Mouse (Mus musculus): Measurements from ENCODE around the gene Gm340.

Gene Gm340

DNA sequence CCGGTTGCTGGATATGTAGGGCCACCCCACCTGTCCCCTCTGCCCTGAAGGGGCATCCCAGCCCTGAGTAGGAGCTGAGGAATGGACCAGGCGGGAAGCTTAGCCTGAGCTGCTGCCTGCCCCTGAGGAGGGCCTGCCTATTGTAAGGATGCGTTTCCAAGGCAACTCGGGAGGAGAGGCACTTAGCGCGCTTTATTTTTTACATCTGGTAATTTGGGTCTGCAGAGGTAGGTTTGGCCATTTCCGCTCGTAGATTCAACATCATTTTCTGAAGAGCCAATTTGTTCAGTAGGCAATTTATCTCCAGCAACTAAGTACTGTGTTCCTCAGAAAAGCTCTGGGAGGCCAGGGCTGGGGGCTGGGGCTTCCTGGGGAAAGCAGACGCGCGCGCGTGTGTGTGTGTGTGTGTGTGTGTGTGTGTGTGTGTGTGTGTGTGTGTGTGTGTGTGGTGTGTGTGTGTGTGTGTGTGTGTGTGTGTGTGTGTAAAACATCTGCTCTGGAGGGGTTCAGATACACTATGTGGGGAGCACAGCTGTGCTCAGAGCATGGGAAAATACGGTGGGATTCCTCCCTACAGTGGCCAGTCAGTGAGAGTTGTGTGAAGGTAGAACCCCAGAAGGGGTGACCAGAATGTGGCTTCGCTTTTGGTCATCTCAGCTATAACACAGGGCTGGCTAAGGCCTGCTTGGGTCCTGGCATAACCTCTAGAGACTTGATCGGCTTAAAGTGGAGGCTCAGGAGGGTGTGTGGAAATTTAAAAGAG is 31.3 kb downstream of the Gm340 start:
- DNase-seq (ENCODE audit: low spot score in 2 of 2) = no peak

DNA sequence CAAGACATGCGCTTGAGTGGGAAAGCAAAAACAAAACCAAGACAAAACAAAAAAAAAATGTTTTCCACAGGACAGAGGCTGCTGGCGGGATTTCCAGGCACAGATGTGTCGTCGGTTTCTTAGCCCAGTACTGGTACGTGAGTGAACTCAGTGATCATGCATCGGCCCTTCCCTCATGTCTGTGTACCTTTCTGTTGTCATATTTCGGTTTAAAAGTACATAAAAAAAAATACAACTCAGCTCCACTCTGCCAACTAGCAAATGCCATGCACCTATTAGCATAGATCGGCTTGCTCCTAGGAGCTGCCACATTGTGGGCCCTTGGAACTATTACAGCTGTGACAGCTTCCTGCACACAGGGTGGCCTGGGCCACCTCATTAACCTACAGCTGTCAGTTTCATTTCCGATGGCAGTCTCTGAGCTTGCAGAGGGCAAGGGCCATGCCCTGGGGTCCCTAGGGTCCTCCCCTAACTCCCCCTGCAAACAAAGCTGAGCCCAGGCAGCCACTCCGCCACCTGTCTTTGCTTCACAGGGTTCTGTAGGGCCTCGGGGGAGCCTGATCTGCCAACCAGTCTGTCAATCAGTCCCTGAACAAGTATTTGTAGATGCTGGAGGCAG is 33.5 kb downstream of the Gm340 start:
- peak; percentile 26 to 62 for DNase-seq (ENCODE audit: low spot score in 2 of 2)

DNA sequence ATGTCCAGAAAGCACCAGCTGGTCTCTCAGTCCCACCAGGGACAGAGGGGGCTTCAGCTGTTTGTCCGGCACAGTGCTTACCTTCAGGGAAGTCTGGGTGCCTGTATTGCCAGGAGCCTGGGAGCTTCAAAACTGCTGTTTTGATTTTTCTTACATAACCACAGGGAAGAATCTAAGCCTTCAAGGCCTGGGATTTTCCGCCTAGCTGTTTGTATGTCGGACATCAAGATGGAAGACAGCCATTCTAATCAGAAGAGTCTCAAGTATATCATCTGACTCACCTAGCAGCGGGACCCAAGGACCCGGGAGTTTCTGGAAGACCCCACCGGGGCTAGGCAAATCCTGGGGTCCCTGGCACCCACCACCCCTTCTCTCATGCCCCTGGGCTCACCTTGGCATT is 34.1 kb downstream of the Gm340 start:
- no peak for DNase-seq (ENCODE audit: low spot score in 2 of 2)

DNA sequence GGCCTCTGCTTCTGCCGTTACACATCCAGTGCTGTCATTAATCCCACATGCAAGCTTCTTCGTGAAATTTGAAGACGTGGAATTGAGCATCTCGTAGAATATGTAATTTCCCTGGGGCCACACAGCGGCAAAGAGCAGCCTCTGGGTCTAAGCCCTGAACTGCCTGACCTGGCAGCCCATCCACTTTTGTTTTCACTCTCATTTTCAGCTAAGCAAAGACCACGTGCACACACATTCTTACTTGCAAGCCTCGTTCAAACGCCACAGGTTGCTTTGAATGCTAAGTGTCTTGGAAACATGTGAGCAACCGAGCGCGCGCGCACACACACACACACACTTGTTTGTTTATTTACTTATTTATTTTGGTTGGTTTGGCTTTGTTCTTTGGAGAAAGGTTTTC is 34.9 kb downstream of the Gm340 start:
- DNase-seq (ENCODE audit: low spot score in 2 of 2) = no peak

DNA sequence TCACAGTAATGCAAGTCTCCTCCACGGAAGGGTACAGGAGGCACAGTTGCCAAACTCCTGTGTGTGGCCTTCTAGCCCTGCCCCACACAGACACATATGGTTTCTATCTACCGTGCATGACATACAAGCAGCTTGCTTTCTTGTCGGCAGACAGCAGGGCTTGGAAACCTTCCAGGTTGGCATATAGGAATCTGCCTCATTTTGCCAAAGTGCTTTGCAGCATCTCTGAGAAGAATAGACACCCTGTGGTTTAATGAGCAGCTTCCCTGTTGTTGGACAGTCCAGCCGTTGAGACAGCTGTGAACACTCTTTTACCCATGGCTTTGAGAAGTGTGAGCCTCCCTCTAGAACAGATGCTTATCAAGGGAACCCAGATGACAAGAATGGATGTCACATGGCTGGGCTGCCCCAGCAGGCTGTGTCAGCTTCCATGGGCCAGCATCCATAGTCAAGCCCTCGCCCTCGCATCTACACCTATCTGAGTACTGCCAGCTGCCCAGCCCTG is 36.0 kb downstream of the Gm340 start:
- DNase-seq (ENCODE audit: low spot score in 2 of 2) = no peak

DNA sequence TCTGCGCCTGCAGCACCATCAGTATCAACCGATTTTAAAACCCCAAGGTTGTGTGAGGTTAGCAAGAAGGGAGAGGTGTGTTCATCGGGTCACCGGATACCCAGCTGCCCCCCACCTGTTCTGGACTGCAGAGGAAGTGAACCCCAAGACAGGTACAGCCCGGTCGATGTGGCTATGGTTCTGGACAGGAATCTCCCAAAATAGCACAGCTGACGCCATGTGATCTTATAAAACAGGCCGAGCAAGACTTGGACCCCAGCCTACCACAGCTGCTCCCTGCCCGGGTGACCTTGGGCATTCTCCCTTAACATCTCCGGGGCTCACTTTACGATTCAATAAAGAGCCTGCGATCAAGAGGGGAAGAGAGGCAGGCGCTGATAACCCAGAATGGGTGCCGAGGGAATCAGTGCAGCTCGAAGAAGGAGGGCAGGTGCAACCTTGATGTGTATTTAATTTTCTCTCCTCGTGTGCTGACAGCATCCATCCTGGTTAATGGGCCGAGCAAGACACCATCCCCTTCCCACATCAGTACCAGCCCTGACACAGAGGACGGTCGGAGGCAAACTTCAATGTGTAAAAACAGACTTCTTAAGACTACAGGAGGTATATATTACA is 36.7 kb downstream of the Gm340 start:
- DNase-seq (ENCODE audit: low spot score in 2 of 2) = no peak

DNA sequence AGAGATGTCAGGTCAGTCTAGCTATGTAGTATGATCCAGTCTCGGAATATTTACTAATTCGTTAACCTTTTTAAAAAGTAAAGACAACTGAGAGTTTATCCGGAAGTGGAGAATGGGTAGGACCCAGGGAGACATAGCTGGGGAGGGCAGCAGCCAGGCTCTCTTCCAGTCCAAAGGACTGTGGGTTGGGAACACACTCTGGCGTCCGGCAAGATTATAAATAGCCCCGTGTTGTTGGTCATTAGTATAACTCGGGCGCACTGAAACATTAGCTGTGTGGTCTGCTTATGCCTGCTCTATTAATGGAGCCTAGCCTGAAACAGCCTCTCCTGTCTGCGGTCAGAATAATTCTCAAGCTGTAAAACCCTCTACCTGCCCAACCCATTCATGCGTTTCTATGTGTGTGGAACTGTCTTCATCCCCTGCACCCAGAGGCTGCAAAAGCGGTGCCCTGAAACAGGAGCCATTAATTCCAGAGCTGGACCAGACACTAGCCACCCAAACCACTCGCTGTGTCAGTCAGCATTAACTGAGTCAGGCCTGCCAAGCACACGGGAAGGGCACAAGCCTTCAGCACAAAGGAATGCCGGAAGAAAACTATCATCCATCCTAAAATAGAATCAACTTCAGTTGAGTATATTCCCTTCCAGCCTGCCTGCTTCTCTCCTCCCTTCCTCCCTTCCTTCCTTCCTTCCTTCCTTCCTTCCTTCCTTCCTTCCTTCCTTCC is 38.4 kb downstream of the Gm340 start:
- no peak for DNase-seq (ENCODE audit: low spot score in 2 of 2)

DNA sequence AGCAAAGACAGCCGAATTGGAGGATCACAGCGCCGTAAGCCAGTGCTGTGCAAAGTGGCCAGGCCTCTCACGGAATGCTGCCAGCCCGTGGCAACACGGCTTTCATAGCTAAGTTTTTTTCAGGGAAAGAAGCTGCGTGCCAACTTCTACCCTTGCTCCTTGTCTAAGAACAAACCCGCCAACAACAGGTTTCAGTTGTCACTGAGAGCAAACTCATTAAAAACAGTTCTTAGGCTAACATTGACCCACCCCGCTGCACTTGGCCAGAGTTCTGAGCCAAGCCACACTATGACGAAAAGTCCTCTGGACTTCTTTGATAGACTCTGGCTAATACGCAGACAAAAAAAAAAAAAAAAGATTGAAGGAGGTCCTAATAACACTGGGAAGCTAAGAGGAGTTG is 46.8 kb downstream of the Gm340 start:
- DNase-seq (ENCODE audit: low spot score in 2 of 2) = no peak

DNA sequence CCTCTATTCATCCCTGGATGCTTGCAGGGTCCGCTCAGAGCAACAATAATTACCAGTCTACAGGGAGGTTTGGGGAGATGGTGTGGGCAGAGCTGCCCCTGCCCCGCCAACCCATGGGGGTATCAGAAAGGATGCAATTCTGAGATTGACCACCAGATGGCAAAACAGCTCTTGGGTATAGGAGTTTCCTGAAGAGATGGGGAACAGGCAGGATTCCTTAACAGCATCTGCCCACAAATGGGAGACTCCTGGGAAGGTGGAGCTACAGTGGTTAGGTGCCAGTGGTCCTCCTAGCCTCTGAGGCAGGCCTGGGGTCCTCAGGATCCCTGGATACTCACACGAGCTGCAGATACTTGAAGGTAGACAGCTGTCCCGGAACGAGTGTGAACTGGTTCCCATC is 47.4 kb downstream of the Gm340 start:
- peak in 1 of 2 experiments; percentile 48 for DNase-seq (ENCODE audit: low spot score in 2 of 2)

DNA sequence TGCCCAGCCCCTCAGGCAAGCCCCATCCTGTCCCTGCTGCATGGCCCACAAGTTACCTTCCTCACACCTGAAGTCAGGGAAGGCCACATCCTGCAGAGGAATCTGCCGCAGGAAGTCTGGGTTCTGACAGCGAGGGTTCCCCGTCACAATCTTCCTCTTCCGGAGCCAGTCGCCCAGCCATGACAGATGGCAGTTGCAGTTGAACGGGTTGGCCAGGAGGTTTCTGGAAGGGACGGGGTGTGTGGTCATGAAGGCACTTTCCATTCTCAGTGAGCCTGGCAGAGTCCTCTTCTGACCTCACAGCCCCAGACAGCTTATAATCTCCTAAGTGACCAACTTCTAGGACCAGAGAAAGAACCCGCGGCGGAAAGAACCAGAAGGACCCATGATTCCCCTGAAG is 51.9 kb downstream of the Gm340 start:
- no peak for DNase-seq (ENCODE audit: low spot score in 2 of 2)

DNA sequence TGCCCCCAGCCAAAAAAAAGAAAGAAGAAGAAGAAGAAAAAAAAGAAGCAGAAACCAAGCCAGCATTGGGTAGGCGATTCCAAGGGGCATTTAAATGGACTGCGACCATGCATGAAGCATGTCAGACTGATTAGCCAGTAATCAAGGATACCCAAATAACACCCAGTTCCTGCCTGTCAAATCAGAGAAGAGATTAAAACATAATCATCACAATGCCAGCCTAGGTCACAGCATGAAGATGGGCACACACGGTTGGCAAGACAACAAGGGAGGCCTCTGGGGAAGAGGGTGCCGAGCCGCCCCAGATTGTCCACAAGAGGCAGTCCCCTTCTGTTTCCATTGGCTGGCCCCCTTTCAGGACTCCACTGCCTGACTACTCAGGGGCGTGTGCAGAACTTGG is 52.8 kb downstream of the Gm340 start:
- no peak for DNase-seq (ENCODE audit: low spot score in 2 of 2)
